Mouse (Mus musculus): ENCODE measurements around the gene Tjp2.

Tjp2 gene

DNA sequence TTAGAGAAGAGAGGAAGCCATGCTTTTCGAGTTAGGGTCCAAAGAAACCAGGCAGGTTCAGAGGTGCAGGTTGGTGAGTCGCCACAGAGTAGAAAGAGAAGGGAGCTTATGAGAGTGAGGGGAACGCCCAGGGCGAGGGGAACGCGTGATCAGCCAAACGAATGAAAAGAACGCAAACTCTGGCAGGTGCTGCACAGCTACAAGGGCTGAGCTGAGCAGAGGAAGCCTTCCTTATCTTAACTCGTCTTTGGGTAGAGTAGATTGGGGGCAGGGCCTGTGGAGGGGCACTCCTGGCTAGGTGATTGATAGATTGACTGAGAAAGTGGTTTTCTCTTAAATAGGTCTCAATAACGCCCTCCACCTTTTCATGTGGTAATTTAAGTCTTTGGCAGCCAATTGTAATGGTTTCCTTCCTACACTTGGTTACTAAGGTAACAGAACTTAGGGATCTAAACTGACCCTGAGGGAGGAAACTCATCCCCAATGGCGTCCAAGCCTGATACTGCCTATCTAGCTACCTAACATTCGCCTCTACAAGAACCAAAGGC lies 160.4 kb downstream of the Tjp2 start:
- DNase-seq (ENCODE audit: low read depth in 2 of 2, low spot score in 2 of 2), result no peak

- DNase-seq (ENCODE audit: low read depth in 2 of 2, low spot score in 2 of 2), result no peak
Measured at GRCm38 (mm10) chr19:24063585-24063984, 161.2 kb downstream of the Tjp2 start.

DNA sequence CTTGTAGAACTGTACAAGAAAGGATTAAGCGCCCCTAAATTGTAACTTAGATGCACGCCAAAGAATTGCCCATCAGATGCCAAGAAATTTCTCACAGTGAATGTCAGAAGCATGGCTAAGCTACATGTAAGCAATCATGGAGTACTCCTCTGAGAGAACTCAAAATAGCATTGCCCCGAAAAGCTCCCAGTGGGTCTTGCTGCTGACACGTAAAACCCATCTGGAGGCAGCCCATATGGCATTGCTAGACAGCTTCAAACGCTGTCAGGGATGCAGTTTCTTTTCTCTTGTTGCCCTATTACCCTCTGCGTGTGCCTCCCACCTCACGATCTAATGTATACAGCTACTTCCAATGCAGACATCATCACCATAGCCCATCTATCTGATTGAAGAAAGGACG lies 166.0 kb downstream of the Tjp2 start:
- no peak for DNase-seq (ENCODE audit: low read depth in 2 of 2, low spot score in 2 of 2)

DNA sequence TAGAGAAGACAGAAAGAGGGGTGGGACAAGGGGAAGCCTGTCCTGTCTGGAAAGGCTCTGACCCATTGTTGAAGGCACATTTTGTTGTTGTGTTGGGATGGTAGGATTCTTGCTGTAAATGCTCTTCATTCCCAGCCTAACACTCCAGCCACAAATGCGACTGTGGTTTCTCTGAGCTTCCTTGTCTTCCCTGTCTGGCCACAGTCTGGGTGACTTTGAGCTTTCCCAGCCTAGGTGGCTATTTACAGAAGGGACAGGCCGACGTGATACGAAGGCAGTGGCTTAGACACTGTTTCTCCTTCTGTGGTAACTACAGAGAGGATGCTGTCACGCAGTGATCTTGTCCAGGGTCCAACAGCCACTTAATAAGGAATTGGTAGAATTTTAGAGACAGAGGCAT lies 166.8 kb downstream of the Tjp2 start:
- no peak for DNase-seq (ENCODE audit: low read depth in 2 of 2, low spot score in 2 of 2)

DNA sequence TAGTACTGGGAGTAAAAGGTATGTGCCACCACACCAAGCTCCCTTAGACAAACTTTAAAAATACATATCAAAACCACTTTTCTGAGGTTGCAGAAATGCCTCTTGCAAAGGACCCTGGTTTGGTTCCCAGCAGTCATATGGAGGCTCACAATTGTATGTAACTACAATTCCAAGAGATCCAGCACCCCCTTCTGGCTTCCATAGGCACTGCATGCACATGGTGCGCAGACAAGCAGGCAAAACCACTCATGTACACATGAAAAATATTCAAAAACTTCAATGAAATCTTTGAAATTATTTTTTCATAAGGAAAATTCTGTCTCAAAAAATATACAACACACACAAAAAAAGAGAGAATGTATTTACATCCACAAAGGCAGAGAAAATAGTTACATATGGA lies 167.9 kb downstream of the Tjp2 start:
- no peak for DNase-seq (ENCODE audit: low read depth in 2 of 2, low spot score in 2 of 2)

DNA sequence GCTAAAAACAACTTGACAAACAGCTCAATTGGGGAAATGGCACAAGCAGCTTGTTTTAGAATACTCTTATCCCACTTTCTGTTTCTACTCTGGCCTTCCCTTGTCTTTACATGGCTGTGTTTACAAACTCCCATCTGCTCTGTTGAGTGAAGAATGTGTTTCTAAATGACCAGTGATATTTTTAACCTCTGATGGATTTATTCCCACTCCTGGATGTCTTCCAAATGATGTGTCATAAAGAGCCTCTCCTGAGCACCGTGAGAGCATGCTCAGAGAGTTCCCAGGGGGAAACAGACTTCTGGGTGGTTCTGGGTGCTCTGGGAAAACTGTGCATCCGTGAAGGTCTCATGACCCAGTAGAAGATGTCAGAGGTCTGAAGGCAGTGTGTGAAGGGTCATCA lies 169.9 kb downstream of the Tjp2 start:
- no peak for DNase-seq (ENCODE audit: low read depth in 2 of 2, low spot score in 2 of 2)

DNA sequence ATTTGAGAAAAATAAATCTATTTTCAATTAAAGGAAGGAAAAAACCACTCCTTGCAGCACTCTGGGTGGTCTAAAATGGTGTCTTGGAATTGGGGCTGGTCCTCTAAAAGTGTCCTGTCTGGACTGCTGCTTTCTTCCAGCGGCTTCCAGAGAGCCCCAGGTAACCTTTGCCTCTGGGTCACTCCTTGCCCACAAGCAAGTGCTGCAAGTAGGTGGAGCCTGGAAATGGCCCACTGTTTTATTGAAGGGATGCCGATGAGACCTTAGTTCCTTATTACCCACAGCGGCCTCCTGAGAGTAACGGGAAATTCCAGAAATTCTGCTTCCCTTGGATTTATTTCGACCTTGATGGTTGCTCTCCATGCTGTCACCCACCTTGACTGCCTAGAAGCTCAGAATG lies 170.6 kb downstream of the Tjp2 start:
- DNase-seq (ENCODE audit: low read depth in 2 of 2, low spot score in 2 of 2), result no peak

GRCm38 (mm10) chr19:24050514-24050913 lies 174.3 kb downstream of the Tjp2 start:
- DNase-seq (ENCODE audit: low read depth in 2 of 2, low spot score in 2 of 2), result no peak

DNA sequence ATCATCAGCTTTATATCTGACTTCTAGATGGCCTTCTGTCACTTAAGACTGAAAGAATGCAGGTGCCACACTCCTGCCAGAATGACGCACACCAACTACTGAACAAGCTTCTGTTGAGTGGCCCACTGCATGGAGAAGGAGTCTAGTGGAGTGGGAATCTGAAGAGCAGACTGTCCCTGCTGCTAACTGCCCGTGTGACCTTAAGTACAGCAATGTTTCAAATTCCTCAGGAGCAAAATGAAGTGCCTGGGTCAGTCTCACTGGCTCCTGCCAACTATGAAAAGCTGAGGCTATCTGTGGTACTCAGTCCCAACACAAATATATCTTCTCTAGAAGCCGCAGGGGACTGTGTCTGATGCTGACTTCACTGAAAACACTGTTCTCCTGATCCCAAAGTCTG lies 175.5 kb downstream of the Tjp2 start:
- DNase-seq (ENCODE audit: low read depth in 2 of 2, low spot score in 2 of 2), result no peak

GRCm38 (mm10) chr19:24046395-24046993 lies 178.3 kb downstream of the Tjp2 start:
- no peak for DNase-seq (ENCODE audit: low read depth in 2 of 2, low spot score in 2 of 2)

Data from CD8-positive naive resting alpha-beta T cell, adult 2 months (primary cell).